Mouse (Mus musculus) gastrocnemius, adult 8-10 months (tissue): ENCODE data around the gene Cd59a. TPM values are rescaled to one million over a fixed set of nuclear protein-coding genes. Genes with fewer than 3 reads are reported as not detected.

Source experiments
- DNase-seq, 2 experiments: peaks; one replicate each; pipeline ENCODE4 v3.0.0; 2022; ENCODE audit warnings: low spot score in 2 of 2
- total RNA-seq, 4 experiments: library from RNA; stranded (reverse); gene quantifications; 2 replicates each; pipeline ENCODE4 v1.2.4; 2022

Cd59a gene
- total RNA-seq, 4 experiments from 2014 or later: 13.5 to 19.4 (median 15.0) TPM

DNA sequence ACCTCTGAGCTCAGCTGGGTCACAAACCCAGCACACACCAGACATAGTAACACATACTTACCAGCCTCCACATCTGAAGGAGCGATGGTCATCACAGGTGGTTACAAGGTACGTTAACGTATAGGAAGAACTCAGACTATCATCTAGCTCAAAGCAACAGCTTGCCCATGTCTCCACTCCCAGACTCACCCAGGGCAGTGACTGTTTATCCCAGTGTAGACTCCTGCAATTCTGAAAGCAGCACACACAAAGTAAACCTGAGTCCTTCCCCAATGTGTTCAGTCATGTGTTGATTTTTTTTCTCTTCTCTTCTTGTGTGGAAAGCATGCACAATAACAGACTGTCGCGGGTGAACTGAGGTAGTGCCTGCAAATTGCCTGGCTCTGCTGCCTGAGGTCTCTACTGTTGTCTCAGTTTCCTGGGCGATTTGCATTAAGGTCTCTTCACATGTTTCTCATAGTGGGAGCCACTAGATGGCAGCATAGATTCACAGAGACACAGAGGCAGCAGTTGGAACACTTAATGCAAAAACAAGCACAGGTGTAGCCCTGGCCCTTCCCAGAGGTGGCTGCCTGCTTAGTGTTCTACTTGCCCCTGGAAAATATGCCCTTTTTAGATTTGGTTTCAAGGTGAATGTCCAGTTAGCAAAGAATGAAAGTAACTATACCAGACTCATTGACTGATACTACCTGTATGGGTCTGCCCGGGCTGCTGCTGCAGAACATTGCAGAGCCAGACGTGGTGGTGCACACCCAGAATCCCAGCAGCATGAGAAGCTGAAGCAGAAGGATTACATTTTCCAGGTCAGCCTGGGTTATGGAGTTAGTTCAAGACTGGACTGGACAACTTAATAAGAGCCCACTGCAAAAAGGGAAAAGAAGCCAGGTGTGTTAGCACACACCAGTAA, 38.8 kb downstream of the Cd59a start:
- peak in 1 of 2 experiments; percentile 52 for DNase-seq

DNA sequence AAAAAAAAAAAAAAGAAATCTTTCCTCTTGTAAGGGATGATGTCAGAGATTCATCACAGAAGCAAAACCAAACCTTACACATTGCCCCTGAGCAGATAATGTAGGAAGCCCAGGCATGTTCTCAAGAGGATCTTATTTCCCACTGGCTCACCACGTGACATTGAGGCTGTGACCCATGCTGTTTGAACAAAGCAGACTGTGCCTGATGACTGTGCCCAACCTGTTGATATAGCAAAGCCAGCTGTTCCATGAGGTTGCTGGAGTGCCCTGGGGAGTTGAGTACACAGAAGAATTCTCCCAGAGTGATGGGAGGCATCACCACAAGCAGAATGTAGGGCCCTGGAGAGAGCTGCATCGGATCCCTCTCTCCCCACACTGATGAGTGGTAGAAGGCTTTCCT, 40.3 kb downstream of the Cd59a start:
- DNase-seq: no peak

DNA sequence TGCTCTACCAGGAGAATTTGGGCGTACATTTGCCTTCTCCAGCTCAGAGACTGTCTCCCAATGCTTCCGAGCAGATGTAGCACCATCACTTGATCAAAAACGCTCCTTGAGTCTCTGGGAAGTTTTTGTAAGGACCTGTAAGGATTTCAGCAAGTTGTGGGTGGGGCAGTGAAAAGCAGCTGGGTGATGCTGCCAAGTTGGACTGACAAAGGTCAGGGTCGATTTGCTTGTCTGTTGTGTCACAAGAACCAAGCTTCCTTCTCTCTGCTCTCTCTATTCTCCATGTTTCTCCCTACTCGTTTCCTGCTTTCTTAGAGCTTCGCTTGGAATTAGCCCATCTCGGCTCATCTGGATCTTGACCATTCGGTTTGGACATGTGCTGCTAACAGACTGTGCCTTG, 46.5 kb downstream of the Cd59a start:
- DNase-seq: no peak

DNA sequence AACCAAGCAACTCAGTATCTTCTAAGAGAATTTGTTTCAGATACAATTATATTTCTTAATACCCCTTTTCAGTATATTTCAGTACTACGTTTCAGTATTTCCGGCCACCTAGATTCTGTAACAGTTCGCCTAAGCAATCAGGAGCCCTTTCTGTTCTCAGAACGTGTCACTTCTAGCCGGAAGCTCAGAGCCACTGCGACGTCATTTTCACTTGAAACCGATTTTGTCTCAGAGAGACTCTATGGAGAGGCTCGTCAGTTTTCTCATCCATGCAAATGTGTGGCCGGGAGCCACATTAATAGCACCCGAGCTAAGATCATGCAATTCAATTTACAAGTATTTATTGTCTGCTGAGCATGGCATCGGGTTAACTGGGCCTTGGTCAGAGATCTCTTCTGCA, 48.4 kb downstream of the Cd59a start:
- no peak for DNase-seq

DNA sequence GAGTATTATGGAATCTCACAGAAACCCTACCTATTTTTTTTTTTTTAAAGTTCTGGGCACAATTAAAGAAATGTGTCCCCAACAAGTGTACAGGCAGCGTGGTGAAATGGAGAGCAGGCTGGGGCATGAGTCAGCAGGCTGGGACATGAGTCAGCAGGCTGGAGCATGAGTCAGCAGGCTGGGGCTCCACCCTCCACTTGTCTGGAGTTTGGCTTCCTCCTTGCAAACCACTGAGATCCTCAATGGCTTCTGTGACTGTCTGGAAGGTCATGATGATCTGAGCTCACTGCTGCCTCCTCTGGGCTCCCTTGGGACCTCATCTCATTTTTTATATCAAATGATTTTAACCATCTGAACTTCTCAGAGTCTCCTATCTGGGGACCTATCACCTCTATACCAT, 50.4 kb downstream of the Cd59a start:
- no peak for DNase-seq

DNA sequence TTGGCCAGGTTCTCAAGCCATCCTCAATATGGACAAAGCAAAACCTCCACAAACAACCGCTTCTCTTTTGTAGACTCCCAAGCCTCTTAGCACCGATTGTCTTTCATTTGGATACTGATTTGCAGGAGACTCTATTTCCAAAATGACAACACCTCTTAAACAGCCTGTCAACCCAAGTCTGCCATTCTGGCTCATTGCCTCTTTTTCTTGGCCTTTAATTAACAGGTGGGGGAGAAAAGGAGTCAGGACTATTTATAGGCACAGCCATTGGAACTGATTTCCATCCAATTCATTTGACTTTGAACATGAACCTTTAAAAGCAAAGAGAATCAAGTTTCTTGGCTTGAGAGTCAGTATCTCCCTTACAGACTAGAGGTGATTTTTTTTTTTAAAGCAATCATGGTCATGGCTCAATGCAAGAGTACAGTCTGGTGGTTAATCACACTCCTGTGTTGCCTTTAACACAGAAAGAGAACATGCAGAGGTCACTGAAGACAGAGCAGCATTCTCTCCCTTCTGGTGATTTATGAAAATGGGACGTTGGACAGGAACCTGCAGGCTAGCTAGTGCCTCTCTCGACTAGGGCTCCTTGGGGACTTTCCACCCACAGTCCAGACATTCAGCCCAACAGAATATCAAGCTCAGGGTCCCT, 52.4 kb downstream of the Cd59a start:
- DNase-seq: no peak

DNA sequence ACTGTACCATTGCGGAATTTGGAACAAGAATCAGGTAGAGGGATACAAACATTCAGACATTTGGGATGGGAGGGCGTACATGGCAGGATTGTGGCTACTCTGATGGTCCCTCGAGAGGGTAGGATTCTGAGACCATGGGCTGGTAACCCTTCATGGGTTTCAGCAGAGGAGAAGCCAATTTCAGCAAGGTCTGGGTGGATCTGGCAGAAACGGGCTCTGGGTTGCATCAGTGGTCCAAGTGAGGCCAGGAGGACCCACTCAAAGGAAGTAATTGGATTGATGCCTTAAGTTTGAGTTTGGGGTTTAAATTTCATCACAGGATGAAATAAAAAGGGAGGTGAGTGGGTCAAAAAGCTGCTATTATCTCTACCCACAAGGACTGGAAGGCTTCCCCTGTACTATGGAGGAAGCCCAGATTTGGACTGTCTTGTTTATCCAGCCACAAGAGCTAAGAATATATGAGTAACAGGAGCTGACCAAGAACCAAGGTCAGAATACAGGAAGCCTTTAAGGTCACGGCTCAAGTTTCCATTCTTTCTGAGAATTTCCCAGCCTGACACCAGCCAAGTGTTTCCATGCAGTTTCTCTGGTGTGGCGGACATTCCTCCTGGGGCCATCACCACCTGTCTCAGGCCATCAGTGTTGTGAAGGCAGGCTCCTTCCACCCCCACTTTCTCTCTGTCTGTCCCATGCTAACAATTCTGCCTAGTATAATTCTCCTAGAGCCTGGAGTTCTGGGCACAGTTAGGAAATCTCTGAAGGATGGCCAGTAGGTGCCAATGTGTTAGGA, 55.2 kb downstream of the Cd59a start:
- peak; percentile 54 to 75 for DNase-seq

DNA sequence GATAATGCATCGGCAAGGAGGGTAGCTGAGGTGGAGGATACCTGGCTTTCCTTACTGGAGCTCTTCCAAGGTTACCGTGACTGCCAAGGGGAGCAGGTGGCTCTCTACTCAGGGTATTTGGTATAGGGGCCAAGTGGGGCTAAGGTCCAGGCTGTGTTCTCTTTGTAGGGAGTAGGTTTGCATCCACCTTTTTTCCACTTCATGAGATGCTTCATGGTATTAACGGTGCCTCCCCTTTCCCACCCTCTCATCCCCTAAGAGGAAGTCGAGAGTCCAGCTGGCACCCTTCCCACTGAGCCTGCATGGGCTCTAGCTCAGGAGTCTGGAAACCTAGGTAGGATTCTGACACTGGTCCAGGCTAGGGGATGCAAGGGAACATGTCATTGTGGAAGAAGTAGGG, 57.7 kb downstream of the Cd59a start:
- no peak for DNase-seq

DNA sequence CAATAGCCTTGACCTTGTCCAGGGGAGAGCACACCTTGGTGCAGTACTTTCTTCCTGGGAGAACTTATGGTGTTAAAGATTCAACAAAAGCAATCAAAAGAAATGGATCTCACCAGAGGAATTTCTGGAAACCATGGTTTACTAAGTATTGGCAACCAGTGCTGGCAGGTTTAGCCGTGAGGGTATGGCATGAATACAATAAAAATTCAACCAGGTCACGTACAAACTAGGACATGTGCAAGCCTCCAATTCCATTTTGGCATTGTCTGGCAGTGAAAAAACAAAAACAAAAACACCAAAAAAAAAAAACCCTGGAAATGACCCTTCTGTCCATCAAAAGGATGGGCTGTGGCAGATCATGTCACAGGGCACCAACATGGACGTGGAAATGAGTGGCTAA, 58.3 kb downstream of the Cd59a start:
- no peak for DNase-seq

DNA sequence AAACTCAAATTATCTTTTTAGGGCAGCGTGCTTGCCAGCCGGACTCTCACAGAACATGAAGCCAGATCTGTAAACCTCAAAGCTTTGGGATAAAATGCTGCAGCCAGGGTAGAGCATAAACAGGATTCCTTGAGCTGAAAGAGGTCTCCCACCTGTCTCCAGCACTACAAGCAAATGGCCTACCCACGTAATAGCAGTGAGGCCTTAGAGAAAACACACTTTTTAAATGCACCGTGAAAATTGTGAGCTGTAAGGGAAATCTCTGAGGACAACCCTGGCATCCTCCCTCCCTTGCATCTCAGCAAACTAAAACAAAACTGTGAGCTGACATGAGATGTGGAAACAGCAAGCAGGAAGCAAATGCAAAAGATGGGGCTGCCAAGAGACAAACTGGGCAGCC, 62.2 kb downstream of the Cd59a start:
- no peak for DNase-seq

DNA sequence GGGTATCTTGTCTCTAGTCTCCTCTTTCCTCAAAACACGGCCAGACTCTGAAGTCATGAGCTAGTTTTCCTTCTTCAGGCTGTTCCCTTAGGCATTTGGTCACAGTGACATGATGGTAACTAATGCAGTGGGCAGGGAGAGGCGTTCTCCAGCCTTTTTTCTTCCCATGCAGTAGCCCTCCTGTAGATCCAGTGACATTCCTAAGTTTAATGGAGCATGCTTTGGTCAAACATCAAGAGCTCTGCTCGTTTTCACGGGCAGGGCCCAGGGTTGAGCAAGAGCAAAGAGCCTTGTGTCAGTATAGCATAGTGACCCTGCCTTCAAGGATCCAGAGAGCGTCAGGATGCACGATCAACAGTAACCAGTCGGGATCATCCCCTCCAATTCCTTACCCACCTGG, 67.8 kb downstream of the Cd59a start:
- no peak for DNase-seq

DNA sequence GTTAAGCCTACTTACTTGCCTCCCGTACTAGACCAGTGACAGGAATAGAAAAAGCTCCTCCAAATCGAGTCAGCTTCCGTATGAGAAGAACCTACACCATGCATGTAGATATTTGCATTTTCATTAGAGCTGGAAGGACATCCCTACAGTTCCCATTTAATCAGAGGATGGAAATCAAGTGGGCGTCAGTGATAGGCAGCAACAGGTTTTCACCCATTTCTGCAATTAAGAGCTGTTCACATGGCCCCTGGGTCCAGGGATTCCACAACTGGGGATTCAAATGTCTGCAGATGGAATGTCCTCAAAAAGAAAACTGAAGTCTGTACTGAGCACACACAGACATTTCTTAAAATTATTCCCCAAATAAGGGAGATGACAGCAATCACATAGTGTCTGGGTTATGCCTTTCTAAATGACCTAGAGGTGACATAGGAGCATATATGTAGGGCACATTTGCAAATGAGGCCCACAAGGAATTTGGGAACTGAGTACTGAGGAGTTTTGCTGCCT, 68.4 kb downstream of the Cd59a start:
- no peak for DNase-seq

Other genes starting within 250 kb of the Cd59a start
- gene Lmo2, start 137.8 kb upstream of the Cd59a start, total RNA-seq: 1 to 10 TPM; 3.4 to 9.1 (median 4.6) TPM
- gene Fbxo3, start 68.1 kb upstream of the Cd59a start, total RNA-seq: 10 to 100 TPM; 46.4 to 51.8 (median 49.5) TPM
- not detected for gene 4931422A03Rik, start 67.4 kb upstream of the Cd59a start, total RNA-seq
- gene Gm10912, start 30.0 kb upstream of the Cd59a start, total RNA-seq: under 1 TPM; 0.15 to 0.75 (median 0.44) TPM
- gene Gm10799, start 27.3 kb upstream of the Cd59a start, total RNA-seq: not detected
- gene Cd59b, start 26.0 kb upstream of the Cd59a start, total RNA-seq: 1 to 10 TPM; 1.2 to 2.8 (median 2.1) TPM
- 1 to 10 TPM in 1 of 4 experiments, under 1 TPM in 2, not detected in 1; 0.36 to 1.2 (median 0.63) TPM for gene A930018P22Rik, start 27.0 kb downstream of the Cd59a start, total RNA-seq